Mouse (Mus musculus): Measurements from ENCODE around the gene Slc2a5.

Slc2a5 gene

DNA sequence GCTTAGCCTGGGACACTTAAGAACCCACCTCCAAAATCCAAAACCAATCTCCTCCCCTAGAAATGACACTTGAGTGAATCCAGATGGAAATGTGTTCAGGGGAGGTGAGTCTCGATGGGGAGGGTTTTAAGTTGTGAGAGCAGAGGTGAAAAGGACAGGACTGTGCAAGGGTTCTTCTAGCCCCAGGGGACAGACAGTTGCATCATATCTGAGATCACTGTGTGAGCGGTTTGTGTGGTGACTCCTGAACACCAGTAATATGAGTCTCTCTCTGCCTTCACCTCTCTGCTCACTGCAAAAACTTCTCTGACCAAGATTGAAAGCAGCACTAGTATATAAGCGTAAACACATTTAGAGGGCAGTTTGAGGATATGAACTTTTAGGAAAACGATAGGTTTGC lies 27.2 kb downstream of the Slc2a5 start:
- DNase-seq: no peak

- no peak for DNase-seq
These were observed 32.0 kb downstream of the Slc2a5 start for GRCm38 (mm10) chr4:150151045-150151444.

DNA sequence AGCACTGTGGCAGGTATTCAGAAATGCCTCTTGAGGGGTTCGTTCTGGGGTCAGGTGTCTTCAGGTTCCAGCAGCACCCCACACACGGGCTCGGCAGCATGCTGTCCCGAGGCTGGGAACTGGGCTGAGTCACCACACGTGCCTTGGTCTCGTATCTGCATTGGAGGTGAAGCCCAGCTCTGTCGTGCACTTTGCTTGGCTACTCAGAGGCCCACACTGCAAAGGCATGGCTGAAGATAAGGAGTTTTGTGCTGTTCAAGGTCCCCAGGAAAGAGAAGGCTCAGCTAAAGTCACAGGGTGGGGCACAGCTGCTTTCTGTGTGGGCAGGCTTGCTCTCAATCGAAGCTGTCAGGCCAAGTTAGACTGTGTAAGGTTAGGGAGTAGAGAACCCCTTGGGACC lies 33.4 kb downstream of the Slc2a5 start:
- no peak for DNase-seq

DNA sequence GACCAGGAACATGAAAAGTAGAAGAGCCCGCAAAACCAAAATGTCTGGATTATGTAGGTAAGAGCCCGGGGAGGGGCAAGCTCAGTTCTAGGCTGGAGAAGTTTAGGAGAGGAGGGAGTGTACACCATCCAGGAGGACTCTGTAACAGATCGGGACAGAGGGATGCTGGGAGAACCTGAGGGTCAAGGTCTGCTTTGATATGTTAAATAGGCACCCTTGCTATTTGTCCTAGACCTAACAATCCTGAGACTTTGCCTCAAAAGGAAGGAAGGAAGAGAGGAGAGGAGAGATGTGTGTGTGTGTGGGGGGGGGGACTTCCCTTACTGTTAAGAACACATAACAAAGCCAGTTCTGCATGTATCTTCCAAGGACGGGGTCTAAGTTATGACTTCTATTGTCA lies 36.2 kb downstream of the Slc2a5 start:
- no peak for DNase-seq

GRCm38 (mm10) chr4:150155731-150156130 lies 36.6 kb downstream of the Slc2a5 start:
- DNase-seq: no peak

DNA sequence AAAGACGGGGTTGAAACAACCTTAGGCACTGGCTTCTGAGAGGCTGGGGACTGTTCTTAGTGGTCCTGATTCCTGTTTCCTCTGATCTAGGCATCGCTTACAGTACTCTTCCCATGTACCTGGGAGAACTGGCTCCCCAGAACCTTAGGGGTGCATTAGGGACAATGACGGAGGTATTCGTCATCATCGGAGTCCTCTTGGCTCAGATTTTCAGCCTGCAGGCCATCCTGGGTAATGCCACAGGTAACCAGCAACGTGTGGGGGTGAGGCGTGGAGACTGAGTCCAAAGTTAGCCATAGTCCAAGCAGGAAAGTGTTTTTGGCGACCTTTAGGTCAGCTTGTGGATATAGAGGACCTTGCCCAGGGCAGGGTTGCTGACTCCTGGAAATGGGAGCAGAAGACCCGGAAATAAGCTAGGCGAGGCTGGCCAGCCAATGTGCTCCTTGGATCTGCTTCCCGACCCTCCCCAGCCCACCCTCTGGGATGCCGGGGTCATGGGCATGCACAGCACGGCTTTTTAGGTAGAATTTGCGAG lies 38.3 kb downstream of the Slc2a5 start:
- no peak for DNase-seq

- no peak for DNase-seq
These were observed 40.4 kb downstream of the Slc2a5 start for GRCm38 (mm10) chr4:150159458-150159857.

DNA sequence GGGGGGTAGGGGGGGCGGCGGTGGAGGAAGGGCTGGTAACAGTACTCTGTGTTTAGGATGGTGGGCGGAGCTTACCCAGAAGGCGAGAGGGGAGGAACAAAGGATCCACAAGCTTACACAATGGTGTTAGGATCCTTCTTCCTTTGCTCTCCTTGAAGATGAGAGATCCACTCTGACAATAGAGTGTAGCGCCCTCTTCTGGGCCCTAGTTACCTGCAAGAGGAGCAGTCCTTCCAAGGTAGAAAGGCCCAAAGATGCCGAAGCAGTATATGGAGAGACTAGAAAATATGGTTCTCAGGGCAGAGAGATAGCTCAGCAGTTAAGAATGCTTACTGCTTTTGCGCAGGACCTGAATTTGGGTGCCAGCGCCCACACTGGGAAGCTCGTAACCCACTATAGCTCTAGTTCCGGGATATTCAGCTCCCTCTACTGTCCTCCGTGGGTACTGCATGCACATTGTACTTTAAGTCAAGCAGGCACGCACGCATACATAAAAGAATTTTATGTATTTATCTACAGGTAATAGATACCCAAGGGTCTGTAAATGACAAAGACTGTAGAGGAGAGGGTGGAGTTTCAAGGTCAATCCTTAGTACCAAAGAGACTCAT lies 43.6 kb downstream of the Slc2a5 start:
- DNase-seq: no peak

DNA sequence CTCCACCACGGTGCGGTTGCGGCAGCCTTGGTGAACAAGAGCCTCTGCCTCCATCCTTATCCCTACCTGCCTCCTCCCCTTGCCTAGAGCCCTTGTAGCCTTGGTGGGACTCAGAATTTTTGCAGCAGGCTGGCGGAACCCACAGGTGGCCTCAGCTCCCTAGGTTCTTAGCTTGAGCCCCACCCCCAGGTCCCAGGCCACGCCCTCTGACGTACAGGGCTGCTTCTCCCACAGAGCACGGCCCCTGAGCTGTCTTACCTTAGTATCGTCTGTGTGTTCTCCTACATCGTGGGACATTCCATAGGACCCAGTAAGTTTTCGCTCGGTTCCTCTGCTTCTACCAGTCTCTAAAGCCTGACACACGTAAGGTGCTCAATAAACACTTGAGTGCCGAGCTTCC lies 45.8 kb downstream of the Slc2a5 start:
- DNase-seq: no peak

DNA sequence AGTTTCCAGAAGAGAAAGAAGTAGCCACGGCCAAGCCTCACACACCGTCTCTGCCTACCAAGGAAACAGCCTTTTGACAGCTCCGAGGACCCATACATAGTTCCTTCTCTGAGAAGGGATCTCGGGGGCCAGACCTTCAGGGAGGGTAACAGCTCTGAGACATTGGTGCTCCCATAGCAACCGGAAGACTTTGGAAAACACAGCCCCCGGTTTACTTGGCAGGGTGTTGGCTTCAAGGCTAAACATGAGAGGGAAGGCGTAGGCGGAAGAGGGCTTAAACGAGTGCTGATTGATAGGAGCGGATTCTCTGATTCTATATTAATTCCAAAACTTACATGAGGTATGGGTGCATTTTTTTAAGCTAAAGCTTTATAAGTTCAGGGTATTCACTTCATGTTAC lies 49.3 kb downstream of the Slc2a5 start:
- DNase-seq: no peak

DNA sequence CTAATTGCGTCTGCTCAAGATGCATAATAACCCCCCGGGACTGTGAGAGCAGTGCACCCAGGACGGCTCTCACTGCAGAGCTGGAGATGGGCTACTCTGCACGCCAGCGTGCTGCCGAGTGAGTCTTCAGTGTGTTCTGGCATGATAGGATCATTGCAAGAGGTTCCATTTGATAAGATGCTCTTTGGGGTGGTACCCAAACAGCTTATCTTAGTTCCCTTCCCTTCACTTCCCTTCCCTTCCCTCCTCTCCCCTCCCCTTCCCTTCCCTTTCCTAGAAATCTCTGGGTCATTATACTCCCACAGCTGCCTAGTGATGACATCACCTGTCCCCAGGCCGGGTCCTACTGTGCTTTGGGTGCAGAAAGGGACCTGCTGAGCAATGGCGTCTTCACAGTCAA lies 53.0 kb downstream of the Slc2a5 start:
- DNase-seq: no peak

DNA sequence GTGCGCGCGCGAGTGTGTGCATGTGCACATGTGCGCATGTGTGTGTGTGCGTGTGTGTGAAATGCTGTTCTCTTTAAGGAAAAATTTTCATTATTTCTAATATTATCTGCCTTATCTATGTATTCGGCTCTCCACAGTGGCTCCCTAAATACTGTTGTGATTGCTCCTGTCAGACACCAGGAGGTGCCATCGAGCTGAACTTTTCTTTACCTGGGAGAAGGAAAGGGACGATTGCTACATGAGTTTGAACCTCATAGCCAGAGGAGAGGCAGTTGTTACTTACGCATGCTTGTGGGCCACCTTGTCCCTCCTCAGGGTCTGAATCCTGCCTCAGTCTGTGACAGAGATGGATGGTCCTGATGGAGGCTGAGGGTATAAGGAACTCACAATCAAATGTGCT lies 54.2 kb downstream of the Slc2a5 start:
- peak; percentile 23 for DNase-seq

- DNase-seq: no peak
These were observed 54.9 kb downstream of the Slc2a5 start for GRCm38 (mm10) chr4:150174027-150174426.

DNA sequence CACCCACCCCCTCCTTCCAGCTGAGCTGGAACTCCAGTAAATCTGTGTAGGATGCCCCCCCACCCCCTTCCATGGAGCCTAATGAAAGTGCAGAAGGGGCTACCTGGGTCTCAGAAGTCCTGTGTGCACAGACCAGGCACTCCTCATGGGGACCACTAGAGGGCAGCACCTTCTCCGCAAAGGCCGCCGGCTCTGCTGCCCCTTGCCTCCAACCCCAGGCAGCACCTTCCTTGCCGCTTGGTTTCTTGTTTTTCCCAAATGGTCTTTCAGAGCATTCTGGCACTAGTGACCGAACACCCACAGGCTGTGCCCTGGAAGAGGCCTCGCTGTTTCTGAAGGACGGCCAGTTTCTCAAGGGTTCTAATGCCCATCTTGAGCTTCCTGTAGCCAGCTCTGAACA lies 57.5 kb downstream of the Slc2a5 start:
- DNase-seq: peak; percentile 20

DNA sequence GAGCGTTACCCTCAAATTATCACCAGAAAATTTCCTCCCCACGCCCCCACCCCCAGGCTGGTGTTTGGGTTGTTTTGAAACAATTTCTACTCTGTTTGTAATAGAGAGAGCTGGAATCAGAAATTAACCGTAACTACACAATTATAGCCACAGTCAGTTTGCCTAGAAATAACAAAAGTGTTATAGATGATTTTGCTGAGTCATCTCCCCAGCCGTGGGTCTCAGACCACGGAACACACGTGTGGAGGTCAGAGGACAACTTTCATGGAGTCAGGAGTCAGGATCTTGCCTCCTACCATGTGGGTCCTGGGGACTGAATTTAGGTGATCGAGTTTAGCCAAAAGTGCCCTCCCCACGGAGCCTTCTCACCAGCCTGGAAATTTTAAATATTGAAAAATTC lies 58.0 kb downstream of the Slc2a5 start:
- DNase-seq: no peak

- no peak for DNase-seq
These were observed 59.0 kb downstream of the Slc2a5 start for GRCm38 (mm10) chr4:150178131-150178530.

GRCm38 (mm10) chr4:150181304-150181703 lies 62.2 kb downstream of the Slc2a5 start:
- no peak for DNase-seq

- DNase-seq: no peak
These were observed 69.2 kb downstream of the Slc2a5 start for GRCm38 (mm10) chr4:150188236-150188635.

DNA sequence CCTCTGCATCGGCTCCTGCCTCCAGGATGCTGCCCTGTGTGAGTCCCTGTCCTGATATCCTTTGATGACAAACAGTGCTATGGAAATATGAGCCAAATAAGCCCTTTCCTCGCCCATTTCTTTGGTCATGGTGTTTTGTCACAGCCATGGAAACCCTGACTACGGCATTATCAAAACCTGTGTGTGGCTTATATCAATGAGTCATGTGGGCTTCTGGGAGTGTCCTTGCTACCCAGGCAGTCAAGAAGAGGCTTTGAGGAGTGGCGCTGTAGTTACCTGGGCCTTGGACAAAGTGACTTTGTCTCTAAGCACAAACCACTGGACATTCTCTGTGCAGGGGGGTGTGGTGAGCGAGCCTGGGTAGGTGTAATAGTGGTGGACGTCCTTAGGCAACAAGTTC lies 73.1 kb downstream of the Slc2a5 start:
- DNase-seq: no peak

All from cerebellum, adult 11-12 months (tissue).